Mouse (Mus musculus) layer of hippocampus, adult 9-10 months (tissue): ENCODE measurements around the gene Apobr.

Source experiments
- DNase-seq: peaks from one replicate; pipeline ENCODE4 v3.0.0; 2022; ENCODE audit warnings: low spot score

The Apobr gene

DNA sequence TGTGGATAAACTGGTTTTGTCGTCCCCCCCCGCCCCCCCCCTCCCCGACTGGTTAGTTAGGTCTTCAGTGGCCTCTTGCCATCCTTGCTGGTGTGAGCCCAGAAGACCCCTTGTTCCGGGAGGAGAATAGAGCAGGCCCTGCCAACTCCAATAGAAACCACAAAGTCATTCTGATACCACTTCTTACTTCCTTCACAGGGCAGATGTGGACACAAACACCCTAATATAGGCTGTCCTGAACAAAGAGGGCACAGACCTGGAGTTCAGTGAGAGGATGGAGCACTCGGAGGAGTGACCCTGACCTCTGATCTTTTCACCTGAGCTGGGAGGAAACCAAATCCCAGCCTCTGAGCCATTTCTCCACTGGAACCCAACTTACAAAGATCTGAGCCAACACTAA, 17.2 kb downstream of the Apobr start:
- no peak for DNase-seq

DNA sequence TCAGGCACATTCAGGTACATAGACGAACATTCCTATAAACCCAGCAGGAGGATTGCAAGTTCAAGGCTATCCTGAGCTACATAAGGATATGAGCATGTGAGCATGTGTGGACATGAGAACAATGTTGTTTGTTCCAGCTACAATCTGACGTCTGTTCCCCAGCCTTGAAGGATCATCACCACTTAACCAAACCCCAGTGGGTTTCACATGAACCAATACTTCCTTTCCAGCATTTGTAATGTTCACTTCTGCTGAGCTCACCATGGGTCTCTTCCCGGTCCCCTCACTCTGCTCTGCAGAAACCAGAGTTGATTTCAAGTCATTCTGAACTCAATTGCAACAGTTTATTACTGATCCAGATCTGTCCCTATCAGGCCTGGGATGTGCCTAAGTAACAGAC, 17.9 kb downstream of the Apobr start:
- DNase-seq = no peak

DNA sequence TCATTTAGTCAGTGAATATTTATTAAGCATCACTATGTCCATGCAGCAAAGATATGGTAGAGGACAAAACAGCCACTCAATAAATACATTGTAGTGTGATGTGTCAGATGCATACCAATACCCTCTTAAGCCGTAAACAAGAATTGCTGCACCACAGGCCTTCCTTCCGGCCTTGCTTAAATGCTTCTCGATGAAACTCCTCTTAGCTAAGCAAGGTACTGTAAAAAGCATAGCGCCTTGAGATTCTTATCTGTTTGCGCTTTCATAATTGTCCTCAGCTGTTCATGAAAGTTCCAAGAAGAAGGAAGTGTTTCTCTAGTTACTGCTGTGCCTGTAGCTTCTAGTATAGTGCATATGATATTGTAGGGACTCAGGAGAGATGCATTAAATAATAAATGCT, 21.9 kb downstream of the Apobr start:
- DNase-seq = no peak

DNA sequence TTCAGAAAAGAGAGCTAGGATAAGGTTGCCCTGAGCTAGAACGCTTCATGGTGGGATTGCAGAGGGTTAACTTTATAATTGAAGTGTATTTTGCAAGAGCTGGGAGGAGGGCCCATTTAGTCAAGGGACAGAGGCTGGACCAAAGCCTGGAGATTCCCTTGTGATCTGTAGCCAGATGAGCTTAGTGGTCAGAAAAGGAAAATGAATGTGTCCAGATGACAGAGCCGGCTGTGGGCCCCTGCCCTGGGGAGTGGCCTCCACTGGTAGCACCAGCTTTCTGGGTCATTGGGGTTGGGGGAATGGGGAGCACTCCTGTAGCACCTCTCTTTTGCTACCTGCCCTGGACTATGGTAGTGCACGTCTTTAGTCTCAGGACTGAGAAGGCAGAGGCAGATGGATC, 22.3 kb downstream of the Apobr start:
- no peak for DNase-seq

DNA sequence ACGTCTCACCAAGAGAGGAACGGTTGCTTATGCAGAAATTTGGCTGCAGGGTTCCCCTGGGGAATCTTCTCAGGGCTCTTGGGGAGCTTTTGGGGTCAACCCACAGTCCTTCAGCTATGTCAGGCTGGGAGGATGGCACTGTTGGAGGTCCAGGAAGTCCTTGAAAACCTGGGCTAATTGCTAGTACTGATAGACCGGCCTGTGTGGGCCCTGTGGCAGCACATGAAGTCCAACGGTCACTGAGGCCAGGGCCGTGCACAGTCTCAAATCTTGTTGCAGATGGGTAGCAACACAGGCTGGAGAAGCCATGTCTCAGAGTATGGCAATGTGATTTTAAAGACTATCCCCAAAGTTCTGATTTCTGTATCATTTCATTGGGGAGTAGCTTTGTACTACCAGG, 23.1 kb downstream of the Apobr start:
- DNase-seq = no peak

DNA sequence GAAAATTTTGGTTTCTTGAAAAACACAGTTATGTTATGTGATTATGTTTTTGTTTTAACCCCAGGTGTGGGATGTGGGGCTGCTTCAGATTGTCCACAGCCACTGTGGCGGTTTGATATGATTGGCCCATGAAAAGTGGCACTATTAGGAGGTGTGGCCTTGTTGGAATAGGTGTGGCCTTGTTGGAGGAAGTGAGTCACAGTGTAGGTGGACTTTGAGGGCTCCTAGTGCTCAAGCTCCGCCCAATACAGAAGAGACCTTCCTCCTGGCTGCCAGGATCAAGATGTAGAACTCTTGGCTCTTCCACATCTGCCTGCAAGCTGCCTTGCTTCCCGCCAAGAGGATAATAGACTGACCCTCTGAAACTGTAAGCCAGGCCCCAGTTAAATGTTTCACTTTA, 28.0 kb downstream of the Apobr start:
- no peak for DNase-seq

DNA sequence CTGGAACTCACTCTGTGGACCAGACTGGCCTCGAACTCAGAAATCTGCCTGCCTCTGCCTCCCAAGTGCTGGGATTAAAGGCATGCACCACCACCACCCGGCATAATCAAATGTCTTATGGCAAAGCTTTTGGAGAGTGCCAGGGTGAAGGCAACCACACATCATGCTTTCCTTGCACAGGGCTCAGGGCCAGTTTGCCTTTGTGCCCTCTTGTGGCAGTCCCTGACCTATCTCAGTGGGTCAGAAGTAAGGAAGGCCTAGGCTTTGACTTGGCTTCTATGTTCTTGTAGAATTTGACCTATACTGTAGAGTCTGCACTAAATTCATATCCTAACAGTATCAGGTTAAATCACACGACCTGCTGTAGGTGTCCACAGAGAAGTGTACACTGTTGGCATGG, 32.0 kb downstream of the Apobr start:
- no peak for DNase-seq

DNA sequence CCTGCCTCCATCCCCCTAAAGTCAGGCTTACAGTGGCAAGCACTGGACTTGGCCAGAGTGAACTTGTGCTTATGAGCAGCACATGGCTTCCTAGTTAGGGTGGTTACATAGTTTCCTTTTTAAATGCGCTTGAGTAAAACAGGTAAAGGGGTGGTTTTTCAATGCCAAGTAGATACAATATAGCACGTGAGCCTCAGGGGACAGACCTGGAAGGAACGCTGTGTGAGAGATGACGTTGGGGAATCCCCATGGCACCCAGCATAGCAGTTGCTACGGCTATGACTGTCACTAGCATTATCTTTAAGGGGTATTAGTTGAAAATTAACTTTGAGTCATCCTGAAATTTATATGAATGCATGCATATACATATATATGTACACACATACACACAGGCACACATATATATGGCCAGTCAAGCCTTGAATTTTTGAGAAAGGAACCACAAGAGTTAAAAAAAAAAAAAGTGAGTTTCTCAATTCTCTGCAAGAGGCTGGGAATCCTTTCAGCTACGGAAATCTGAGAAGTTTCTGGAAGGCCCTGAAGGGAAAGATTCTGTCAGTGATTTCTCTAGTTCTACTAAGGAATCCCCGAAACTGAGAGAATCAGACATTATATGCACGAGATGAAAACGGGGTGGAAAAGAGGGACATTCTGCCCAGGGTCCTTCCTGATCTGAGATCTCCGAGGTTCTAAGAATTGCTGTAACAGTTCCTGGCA, 35.0 kb downstream of the Apobr start:
- DNase-seq = no peak

DNA sequence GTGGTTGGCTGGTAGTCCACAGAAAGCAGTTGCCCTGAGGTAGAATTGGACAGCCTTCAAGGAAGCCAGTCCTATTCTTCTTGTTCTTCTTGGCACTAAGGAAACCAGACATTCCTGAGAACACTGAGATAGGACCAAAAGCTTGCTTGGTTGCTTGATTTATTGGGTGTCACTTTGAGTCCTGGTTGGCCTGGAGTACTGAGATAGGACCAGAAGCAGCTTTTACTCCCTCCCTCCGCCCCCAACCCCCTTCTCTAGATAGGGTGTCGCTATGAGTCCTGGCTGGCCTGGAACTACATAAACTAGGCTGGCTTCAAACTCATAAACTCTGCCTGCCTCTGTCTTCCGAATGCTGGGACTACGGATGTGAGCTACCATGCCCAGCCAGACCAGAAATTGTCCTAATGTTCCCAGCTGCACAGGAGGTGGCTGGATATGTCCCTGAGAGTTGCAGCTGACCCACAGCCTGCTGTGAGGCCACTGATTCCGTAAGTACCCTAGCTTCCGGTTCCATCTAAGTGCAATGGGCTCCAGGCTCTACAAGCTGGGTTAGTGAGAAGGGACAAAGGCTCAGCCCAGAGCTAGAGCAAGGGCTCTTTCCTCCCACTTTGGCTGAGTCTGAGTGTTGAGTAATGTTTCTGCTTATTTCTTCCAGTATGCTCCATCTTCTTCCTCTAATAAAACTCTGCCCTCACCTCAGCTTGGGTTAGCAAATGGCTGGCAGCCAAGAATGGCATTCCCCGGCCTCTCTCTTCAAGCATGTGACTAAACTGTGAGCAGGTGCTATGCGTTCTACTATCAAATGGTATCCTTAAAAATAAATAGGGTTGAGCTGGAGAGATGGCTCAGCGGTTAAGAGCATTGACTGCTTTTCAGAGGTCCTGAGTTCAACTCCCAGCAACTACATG, 37.0 kb downstream of the Apobr start:
- no peak for DNase-seq

DNA sequence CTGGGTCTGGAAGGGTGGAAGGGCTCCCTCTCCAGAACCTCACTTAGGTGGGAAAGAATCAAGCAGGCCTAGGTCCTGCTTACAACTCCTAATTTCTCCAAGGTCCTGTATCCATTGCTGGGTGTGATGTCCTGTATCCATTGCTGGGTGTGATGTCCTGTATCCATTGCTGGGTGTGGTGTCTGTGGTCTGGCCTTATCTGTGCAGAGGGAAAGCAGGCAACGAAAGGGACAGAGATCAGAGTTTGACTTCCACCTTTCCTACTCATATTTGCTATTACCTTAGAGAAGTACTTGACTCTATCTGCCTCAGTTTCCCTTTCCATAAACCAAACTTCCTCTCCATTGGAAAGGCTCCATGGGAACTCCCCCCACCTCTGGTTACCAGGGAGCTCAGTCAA, 38.6 kb downstream of the Apobr start:
- no peak for DNase-seq

DNA sequence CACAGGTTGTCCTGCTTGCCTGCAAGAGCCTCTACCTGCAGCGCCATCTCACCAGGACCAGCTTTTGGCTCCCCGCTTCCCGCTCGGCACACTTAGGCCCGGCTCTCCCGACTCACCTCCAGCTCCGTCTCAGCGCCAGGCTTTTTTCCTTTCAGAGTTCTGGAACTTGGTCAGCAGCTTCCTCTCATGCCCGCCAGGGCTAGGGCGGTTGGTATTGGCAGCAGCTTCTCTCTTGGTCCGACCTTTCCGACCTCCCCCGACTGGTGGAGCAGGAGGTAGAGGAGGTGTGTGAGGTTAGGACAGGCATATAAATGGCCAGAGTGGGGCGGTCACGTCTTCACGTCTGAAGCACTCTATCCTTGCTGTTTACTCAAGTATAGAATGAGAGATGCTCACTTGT, 40.0 kb downstream of the Apobr start:
- DNase-seq = no peak

DNA sequence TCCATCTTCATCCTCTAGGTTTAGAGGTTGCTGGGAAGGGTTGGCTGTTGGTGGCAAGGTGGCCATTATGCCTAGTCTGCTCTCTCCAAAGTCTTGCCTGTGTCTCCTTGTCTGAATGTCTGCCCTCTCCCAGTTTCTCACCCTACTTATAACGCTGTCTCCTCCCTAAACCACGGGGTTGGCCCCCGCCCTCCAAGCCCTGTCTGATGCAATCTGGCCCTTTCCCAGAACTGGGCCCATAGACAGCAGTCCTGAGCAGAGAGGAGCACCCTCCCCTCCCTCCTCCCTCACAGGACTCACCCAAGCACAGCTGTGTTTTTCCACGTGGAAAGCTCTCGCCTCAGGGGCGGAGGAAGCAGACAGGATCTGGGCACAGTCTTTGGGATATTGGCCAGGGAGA, 40.6 kb downstream of the Apobr start:
- DNase-seq = no peak

DNA sequence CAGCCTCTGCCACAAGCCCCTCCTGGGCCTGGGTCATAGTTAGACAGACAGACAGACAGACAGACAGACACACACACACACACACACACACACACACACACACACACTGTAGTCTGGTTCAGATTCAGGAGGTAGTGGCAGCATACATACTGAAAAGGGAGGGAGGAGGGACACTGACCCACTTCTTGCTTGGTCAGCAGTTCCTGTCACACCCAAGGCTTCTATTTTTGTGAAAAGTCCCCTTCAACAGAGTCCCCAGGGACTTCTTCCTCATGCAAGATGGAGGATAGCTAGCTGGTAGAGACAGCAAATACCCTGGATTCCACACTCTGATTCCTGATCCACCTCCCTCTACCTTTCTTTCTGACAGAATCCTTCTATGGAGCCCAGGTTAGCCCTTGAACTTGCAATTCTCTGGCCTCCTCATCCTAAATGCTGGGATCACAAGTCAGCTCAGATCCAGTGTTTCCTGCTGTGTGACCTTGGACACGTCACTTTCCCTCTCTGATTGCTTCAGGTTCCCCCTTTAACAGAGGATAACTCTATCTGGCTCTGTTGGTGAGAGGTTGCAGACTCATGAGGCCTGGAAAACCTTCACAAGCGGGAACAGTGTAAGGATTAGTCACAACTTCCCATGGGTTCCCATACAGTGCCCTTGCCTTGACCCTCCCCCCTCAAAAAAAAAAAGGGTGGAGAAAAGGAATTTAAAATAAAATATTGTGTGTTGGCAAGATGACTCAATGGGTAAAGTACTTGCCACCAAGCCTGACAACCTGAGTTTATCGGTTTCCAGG, 41.3 kb downstream of the Apobr start:
- no peak for DNase-seq

DNA sequence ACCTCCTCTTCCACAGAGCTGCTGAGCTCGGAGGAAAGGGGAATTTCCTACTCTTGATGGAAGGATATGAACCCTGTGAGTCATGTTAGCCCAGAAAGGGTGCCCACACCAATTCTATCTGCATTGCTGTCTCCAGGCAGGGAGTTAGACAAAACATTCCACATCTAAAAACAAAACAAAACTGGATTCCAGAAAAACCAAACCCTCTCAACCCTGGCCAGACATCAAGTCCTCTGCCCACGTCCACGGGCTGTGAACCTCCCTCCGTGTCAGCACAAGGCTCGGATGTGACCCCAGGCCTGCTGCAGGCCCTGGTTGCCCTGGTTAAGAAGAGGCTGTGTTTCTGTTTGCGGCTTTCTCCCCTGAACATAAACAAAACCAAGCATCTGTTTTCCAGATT, 43.4 kb downstream of the Apobr start:
- DNase-seq = no peak

DNA sequence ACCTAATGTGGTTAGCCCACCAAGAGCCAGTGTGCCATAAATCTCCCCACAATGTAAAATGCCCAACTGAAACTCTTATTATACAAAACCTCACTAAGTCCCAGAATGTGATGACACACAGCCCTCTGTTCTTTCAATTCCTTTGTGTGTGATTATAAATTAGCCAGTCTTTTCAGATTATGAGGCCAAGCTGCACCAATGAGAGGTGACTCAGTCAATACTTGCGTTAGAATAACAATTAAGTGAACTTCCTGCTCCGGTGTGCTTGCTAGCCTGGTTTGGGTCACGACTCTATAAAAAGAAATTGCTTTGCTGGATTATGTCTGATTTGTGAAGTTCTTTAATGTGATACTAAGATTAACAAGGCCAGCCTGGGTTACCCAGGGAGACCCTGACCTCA, 45.2 kb downstream of the Apobr start:
- no peak for DNase-seq

DNA sequence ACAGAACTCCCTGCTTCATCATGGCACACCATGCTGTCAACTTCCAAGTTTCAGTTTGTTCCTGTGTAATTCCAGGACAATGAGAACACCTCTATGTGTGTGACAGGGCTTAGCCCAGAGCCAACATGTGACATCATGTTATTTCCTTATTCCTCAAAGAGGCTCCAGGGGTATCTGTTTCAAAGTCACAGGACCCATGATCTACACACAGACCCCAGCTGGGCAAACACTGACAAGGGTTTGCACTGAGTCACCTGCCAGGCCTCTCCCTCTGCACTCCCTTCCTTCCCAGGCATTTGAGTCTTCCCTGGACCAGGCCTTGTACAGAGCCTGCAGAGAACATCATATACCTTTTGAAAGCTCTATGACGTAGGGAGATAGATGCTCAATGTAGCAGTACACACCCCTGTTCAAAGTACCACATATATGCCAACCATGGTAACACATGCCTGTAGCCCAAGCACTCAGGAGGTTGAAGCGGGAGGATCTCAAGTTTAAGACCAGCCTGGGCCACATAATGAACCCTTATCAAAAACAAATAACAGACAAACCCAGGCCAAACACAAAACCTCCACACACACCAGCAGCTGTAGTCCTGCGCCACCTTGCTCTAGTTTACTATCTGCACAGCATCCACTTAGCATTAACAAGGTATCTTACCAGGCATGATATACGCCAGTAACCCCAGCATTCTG, 46.2 kb downstream of the Apobr start, which contains the start of gene Nupr1:
Nupr1 (minus strand) TSS at position 38 of the 695 bp plus-strand sequence.
- DNase-seq = no peak

DNA sequence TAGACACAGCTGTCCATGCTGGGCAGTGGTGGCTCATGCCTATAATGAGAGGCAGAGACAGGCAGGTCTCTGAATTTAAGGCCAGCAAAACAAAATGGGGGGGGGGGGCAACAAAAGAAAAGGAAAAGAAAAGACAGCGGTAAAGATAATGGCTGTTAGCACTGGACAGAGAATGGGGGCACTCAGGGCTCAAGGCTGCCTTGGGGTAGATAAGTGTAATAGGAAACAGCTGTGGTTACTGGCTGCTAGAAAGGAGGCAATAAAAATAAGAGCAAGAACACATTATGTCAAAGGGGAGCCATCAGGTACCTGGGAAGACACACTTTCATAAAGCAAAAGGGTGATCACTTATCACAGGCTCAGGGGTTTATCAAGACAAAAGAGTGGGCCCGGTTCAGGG, 47.7 kb downstream of the Apobr start:
- DNase-seq = no peak

DNA sequence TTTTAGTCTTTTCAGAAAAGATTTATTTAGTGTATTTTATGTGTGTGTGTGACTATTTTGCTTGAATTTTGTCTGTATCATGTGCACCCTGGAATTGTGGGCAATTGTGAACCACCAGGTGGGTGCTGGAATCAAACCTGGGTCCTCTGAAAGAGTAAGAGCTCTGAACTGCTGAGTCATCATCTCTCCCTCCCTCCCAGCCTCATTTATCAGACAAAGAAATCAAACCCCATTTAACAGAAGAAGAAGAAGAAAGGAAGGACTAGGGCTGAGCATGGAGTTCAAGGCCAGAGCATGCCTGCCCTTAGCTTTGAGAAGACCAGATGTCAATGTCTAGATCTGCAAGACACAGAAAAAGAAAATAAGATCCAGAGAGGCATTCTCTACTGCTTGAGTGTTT, 50.6 kb downstream of the Apobr start:
- no peak for DNase-seq

DNA sequence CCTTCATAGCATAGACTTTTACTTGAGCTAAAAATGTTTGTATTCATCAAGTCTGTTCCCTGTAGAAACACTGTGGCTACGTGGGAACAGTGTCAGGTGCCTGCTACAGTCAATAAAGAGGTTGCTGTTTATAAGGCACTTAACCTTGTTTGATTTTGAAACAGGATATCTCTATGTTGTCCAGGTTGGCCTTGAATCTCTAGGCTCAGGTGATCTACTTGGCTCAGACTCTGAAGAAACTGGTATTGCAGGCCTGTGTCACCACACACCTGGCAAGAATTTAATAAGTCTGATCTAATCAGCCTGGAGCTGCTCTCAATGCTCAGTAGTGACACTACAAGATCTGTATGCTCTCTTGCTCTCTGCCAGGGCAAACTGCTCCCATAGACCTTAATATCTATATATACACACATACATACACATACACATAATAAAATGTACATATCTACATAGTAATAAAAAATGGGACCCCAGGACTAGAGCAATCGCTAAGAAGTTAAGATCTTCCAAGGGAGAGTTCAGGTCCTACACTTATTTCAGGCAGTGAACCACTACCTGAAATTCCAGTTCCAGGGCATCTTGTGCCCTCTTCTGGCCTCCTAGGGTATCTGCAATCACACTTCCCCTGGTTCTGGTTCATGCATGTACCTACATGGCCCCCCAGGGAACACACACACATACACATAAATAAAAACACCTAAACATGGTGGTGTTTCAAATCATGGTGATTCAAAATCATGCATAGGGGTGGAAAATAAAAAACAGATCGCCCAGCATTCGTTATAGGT, 52.2 kb downstream of the Apobr start:
- no peak for DNase-seq
